Mouse (Mus musculus) E14TG2a.4 (cell line): ENCODE data around the gene Map3k21.

Experiments used
- CTCF ChIP-seq: conservative IDR thresholded peaks from 2 replicates; pipeline ENCODE4 v1.5.1; 2014; ENCODE audit warnings: low read length
- NANOG ChIP-seq: IDR thresholded peaks from 2 replicates; pipeline ENCODE4 v1.6.1; 2014; ENCODE audit warnings: borderline replicate concordance, low read length, mixed read lengths
- POU5F1 ChIP-seq: IDR thresholded peaks from 2 replicates; pipeline ENCODE4 v1.6.1; 2014; ENCODE audit warnings: low read length, borderline replicate concordance

GRCm38 (mm10) chr8:125870179-125870702 lies 40.0 kb upstream of the Map3k21 start:
- TF ChIP-seq CTCF (no peak), NANOG (no peak), POU5F1 (no peak)
